Mouse (Mus musculus): ENCODE results near the gene Hs1bp3.

The Hs1bp3 gene

GRCm38 (mm10) chr12:8336601-8337285, 23.5 kb downstream of the Hs1bp3 start:
- DNase-seq (ENCODE audit: low spot score in 2 of 2), result no peak

GRCm38 (mm10) chr12:8337286-8338060, 24.2 kb downstream of the Hs1bp3 start:
- DNase-seq (ENCODE audit: low spot score in 2 of 2), result no peak

- no peak for DNase-seq (ENCODE audit: low spot score in 2 of 2)
Observed at GRCm38 (mm10) chr12:8338491-8338890, 25.3 kb downstream of the Hs1bp3 start.

GRCm38 (mm10) chr12:8338918-8339317, 25.7 kb downstream of the Hs1bp3 start:
- DNase-seq (ENCODE audit: low spot score in 2 of 2), result no peak

GRCm38 (mm10) chr12:8339591-8340319, 26.5 kb downstream of the Hs1bp3 start:
- no peak for DNase-seq (ENCODE audit: low spot score in 2 of 2)

GRCm38 (mm10) chr12:8341008-8341407, 27.8 kb downstream of the Hs1bp3 start:
- DNase-seq (ENCODE audit: low spot score in 2 of 2), result no peak

- no peak for DNase-seq (ENCODE audit: low spot score in 2 of 2)
Observed at GRCm38 (mm10) chr12:8343381-8343780, 30.1 kb downstream of the Hs1bp3 start.

- DNase-seq (ENCODE audit: low spot score in 2 of 2), result no peak
Observed at GRCm38 (mm10) chr12:8344897-8345296, 31.7 kb downstream of the Hs1bp3 start.

- DNase-seq (ENCODE audit: low spot score in 2 of 2), result no peak
Observed at GRCm38 (mm10) chr12:8345539-8345938, 32.3 kb downstream of the Hs1bp3 start.

- DNase-seq (ENCODE audit: low spot score in 2 of 2), result no peak
Observed at GRCm38 (mm10) chr12:8347746-8348462, 34.7 kb downstream of the Hs1bp3 start.

GRCm38 (mm10) chr12:8348733-8349513, 35.7 kb downstream of the Hs1bp3 start:
- DNase-seq (ENCODE audit: low spot score in 2 of 2), result no peak

GRCm38 (mm10) chr12:8351025-8351903, 38.0 kb downstream of the Hs1bp3 start:
- no peak for DNase-seq (ENCODE audit: low spot score in 2 of 2)

- DNase-seq (ENCODE audit: low spot score in 2 of 2), result no peak
Observed at GRCm38 (mm10) chr12:8353071-8353470, 39.8 kb downstream of the Hs1bp3 start.

GRCm38 (mm10) chr12:8354187-8354586, 41.0 kb downstream of the Hs1bp3 start:
- DNase-seq (ENCODE audit: low spot score in 2 of 2), result no peak

GRCm38 (mm10) chr12:8355011-8355410, 41.8 kb downstream of the Hs1bp3 start:
- no peak for DNase-seq (ENCODE audit: low spot score in 2 of 2)

GRCm38 (mm10) chr12:8357449-8357848, 44.2 kb downstream of the Hs1bp3 start:
- DNase-seq (ENCODE audit: low spot score in 2 of 2), result peak in 1 of 2 experiments; percentile 83

- DNase-seq (ENCODE audit: low spot score in 2 of 2), result no peak
Observed at GRCm38 (mm10) chr12:8358344-8358966, 45.2 kb downstream of the Hs1bp3 start.

- no peak for DNase-seq (ENCODE audit: low spot score in 2 of 2)
Observed at GRCm38 (mm10) chr12:8359418-8360112, 46.3 kb downstream of the Hs1bp3 start.

GRCm38 (mm10) chr12:8361866-8362265, 48.6 kb downstream of the Hs1bp3 start:
- DNase-seq (ENCODE audit: low spot score in 2 of 2), result no peak
